Mouse (Mus musculus) cerebellum, postnatal 10 days (tissue): ENCODE measurements around the gene Psg28.
"Not testable (repeated sequence)": the region's sequence is repeated elsewhere in the genome, so short reads cannot be mapped to it uniquely, and the experiment has no call there.

Experiments
- DNase-seq, 2 experiments: peaks; one replicate each; pipeline ENCODE4 v3.0.0; 2021; ENCODE audit warnings: mixed read lengths in 2 of 2

Psg28 gene

DNA sequence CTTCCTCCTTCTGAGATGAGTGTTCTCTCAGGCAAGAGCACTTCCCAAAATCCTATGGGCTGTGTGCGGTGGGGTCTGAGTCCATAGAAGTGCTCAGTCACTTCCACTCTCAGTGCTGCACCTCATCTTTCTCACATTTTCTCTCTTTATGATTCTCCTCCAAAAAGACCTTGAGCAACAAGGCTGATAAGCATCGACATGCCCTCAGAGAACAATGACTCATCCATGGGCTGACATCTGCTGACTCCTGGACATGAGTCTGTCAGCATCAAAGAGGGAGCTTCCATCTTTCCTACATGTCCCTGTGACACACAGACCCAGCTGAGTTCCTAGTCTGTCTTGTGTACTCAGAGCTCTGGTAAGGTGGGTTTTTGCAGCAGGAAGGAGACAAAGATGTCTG is at the start of gene Psg28:
Gene Psg28, minus strand, starts transcription at position 101 of the 400 bp plus-strand sequence.
- DNase-seq = not testable (repeated sequence)

DNA sequence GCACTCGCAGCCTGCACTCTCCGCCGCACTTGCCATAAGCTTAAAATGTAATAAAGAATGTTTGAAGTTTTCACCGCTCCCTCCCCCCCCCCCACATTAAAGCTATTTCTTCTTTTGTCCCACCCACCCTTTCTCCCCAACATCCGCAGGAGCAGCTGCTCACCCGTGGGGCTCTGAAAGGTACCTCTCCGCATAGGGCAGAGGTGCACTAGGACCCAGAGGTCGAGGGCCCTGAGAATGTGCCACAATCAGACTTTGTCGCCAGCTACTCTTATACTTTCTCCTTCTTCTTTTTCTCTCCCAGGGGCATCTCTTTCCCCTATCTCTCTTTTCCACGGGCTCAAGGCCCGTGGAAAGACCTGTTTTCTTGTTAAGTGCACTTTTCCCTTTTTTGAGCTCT is 28.4 kb downstream of the Psg28 start:
- no peak for DNase-seq

DNA sequence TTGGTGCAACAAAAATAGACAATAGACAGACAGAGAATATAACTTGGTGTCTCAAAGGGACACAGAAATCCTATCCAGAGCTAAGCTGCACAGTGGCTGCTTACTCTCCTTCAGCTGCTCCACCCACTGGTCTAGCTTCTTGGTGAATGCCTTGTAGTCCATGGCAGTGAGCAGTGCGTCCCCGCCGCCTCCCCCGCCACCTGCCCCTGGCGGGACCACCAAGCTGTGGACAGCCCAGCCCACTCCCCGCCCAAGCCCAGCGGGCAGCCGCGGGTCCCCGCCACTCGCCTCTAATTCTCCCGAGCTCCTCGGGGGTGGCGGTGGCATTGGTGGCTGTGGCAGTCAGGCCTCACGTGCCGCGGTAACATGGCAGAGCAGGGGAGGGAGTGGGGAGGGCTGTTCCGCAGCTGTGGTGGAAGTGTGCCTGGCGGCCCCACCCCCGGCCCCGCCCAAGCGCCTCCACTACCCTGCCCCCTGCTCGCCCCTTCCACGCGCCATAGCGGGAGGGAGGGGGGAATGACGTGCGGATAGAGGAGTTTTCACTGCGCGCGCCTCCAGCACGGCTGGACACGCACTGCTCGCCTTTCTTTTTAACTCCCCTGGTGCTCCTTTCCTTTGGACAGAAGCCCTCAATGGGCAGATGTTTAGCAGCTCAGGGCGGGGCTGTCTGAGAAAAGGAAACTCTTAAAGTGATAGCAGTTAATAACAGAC is 29.2 kb downstream of the Psg28 start:
- peak; percentile 6 to 22 for DNase-seq

DNA sequence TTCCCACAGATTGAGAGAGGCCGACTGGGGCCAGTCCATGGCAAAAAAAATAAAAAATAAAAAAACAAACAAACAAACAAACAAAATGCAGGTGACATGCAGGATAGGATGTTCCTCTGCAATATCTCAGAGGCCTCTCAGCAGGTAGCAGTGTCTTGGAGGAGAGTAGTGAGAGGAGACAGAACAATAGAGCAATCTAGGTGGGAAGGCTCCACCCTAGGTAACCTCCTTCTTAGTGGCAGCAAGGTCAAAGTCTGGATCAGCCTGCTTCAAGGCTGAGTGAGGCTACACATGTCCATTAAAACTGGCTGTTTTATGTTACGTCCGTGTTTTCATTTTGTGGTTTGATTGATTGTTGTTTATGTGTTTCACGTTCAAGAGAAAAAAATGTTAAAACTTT is 40.4 kb downstream of the Psg28 start:
- DNase-seq = not testable (repeated sequence)

DNA sequence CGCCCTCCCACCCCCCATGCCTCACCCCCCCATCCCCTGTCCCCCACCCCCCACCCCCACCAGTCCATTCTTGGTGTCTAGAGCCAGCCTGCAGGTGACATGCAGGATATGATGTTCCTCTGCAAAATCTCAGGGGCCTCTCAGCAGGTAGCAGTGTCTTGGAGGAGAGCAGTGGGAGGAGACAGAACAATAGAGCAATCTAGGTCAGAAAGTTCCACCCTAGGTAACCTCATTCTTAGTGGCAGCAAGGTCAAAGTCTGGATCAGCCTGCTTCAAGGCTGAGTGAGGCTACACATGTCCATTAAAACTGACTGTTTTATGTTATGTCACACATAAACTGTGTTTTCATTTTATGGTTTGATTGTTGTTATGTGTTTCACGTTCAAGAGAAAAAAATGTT is 53.5 kb downstream of the Psg28 start:
- no peak for DNase-seq
